Mouse (Mus musculus) cerebellum, adult 2 months (tissue): ENCODE results near the gene Rnf43.
A peak's percentile ranks its signal among the peaks of the same experiment; 100 is the strongest.

Experiments
- CTCF ChIP-seq: fragments of 200-500 bp; IDR thresholded peaks from 2 replicates; pipeline ENCODE4 v1.5.1; 2011; ENCODE audit warnings: low read depth, mild to moderate bottlenecking, control low read depth, low read length, moderate library complexity, borderline replicate concordance; ENCODE audit not compliant: insufficient read depth
- POLR2A ChIP-seq: fragments of 200-500 bp; IDR thresholded peaks from 2 replicates; pipeline ENCODE4 v1.6.1; 2011; ENCODE audit warnings: low read length, control low read depth, borderline replicate concordance; ENCODE audit not compliant: insufficient read depth

GRCm38 (mm10) chr11:87662407-87662806, at the start of gene Rnf43:
- TF ChIP-seq POLR2A (no peak), CTCF (peak; percentile 70)
